Mouse (Mus musculus): ENCODE data around the gene Tmc5. TPM values are rescaled to one million over a fixed set of nuclear protein-coding genes. Genes with fewer than 3 reads are reported as not detected.

Tmc5 gene
- 0.68 TPM for polyA plus RNA-seq (2014; fragmentation: Illumina TruSeq; extraction: RNeasy Lipid Tissue Mini Kit (QIAGEN cat#74804); ENCODE audit: low read depth, low replicate concordance)

GRCm38 (mm10) chr7:118597201-118597600, at the start of gene Tmc5:
TSS of gene Tmc5 (plus strand) at chr7:118597297.

GRCm38 (mm10) chr7:118584257-118584907, 12.7 kb upstream of the Tmc5 start, which contains the start of gene Tmc7:
TSS of gene Tmc7 (minus strand) at chr7:118584736.

DNA sequence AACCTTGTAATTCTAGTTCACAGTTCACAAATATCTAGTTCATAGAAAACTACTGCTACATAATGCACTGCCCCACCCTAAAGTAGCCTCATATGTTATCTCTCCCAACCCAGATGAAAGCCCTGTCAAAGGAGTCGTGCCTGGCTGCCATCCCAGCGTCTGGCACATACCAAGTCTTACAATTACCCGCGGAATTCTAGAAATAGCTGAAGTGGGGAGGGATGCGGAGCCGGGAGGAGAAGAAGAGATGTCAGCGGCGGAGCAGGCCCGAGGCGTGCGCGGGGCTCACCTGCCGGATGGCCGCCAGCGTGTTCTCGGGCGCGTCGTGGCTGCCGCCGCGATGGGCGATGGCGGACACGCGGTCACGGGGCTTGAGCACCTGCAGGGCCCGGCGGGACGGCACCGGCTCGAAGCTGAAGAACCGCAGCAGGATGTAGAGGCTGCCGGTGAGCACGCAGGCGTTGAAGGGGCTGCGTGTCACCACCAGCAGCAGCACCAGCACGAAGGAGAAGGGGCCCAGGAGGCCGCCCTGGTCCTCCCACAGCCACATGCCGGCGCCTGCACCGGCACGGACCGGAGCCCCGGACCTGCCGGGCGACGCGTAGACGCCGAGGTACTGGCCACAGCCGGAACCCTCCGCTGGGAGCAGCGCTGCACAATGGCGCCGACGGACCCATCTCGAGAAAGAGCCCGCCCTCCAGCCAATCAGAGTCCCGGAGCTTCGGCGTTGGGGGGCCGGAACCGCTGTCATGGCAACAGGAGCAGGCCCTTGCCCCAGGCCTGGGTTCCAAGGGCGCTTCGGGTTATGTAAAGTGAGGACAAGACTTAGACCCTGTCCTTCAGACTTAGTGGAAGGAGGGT, 108.2 kb downstream of the Tmc5 start, which contains the start of gene Gde1:
Gde1 (minus strand) TSS at position 678 of the 861 bp plus-strand sequence.

DNA sequence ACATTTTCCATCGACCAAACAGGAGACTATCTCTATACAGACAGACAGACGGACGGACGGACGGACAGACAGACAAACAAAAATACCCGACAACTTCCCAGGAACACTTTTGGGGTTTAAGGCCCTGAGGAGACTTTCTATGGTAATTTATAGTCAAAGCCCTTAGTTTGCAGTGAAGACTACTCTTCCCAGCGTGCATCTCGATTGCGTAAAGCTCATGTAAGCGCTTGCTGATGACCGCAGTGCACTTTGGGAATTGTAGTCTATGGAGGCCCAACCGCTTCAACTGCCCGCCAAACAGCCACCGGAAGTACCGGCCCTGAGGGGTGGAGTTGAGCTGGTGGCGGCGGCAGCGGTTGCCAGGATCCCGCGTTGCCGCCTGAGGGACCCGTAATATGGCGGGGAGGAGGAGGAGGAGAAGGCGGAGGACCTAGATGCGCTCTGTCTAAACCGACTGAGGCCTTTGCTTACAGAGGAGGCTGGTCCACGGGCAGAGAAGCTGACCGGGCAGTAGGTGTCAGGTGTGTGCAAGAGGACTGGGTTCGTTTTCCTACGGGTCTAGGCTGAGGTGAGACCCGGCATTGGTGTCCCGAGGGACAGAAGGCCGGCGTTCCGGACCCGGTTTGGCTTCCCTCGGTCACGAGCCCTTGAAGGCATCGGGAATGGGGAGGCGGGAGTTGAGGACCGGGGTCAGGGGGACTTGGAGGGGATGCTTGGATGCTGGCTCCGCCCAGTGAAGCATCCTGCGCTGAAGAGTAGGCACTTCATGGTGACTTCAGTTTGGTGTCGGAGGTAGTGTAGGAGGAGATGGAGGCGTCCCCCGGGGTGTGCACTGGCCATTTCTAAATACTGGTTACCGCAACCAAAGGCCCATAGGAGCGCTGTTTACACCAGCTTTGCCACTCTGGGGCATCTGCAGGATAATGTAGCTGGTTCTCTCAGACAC, 115.4 kb downstream of the Tmc5 start, which contains the start of gene Ccp110:
Ccp110 (plus strand) TSS at position 325 of the 946 bp plus-strand sequence.

Other genes with a start within 250 kb of the Tmc5 start
- 1.2 TPM for gene Syt17, start 149.1 kb upstream of the Tmc5 start, polyA plus RNA-seq (2014; fragmentation: Illumina TruSeq; extraction: RNeasy Lipid Tissue Mini Kit (QIAGEN cat#74804); ENCODE audit: low read depth, low replicate concordance)
- gene Itpripl2, start 105.3 kb upstream of the Tmc5 start, polyA plus RNA-seq (2014; fragmentation: Illumina TruSeq; extraction: RNeasy Lipid Tissue Mini Kit (QIAGEN cat#74804); ENCODE audit: low read depth, low replicate concordance), result 14.2 TPM
- 162 TPM for gene Coq7, start 63.9 kb upstream of the Tmc5 start, polyA plus RNA-seq (2014; fragmentation: Illumina TruSeq; extraction: RNeasy Lipid Tissue Mini Kit (QIAGEN cat#74804); ENCODE audit: low read depth, low replicate concordance)
- gene Tmc7, start 12.6 kb upstream of the Tmc5 start, polyA plus RNA-seq (2014; fragmentation: Illumina TruSeq; extraction: RNeasy Lipid Tissue Mini Kit (QIAGEN cat#74804); ENCODE audit: low read depth, low replicate concordance), result 4.9 TPM
- 56.4 TPM for gene Gde1, start 108.5 kb downstream of the Tmc5 start, polyA plus RNA-seq (2014; fragmentation: Illumina TruSeq; extraction: RNeasy Lipid Tissue Mini Kit (QIAGEN cat#74804); ENCODE audit: low read depth, low replicate concordance)
- gene Ccp110, start 115.3 kb downstream of the Tmc5 start, polyA plus RNA-seq (2014; fragmentation: Illumina TruSeq; extraction: RNeasy Lipid Tissue Mini Kit (QIAGEN cat#74804); ENCODE audit: low read depth, low replicate concordance), result 3.8 TPM
- 25.7 TPM for gene Vps35l, start 142.9 kb downstream of the Tmc5 start, polyA plus RNA-seq (2014; fragmentation: Illumina TruSeq; extraction: RNeasy Lipid Tissue Mini Kit (QIAGEN cat#74804); ENCODE audit: low read depth, low replicate concordance)

All from heart, adult 10 weeks (tissue).